Mouse (Mus musculus): ENCODE results near the gene BC048562. TPM values are rescaled to one million over a fixed set of nuclear protein-coding genes. Genes with fewer than 3 reads are reported as not detected.

BC048562 gene
- not detected for polyA plus RNA-seq (2017; shearing (Covaris generic))

DNA sequence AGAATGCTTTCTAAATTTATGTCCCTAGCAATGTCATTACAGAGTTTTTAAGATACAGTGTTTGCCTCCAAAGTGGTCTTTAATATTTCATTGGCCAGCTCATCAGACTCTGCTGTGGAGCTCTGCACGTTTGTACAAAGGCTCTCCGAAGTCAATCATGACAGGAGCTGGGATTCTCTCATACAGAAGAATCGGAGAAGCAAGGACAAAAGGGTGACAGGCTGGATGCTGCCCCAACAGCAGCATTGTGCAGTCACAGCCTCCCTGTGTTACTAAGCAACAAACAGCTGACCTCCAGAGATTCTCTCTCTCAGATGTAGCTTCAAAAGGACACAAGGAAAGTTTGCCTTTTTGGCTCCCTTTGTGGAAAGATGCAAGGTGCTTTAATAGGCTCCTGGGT is at the start of gene BC048562:
BC048562 (plus strand) TSS at position 301 of the 400 bp plus-strand sequence.

DNA sequence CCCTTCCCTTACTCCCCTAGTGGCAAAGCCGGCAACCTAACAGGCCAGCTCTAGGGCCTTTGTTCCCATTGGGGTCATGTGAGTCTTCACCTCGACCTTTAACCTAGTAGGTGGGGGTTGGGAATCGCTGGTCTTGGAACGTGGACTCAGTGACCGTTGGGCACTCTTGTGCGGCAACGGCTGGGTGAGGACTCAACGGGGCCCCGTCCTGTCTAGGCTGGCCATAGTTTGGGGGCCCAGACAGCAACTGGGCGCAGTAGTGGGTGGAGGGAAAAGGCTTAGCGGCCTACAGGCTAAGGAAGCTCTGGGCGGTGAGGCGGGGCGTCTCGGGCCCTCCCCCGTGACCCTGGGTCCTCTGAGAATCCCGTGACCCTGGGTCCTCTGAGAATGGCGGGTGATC is 43.6 kb upstream of the BC048562 start, which contains the start of gene 1700102P08Rik:
1700102P08Rik (plus strand) TSS at position 130 of the 400 bp plus-strand sequence.

DNA sequence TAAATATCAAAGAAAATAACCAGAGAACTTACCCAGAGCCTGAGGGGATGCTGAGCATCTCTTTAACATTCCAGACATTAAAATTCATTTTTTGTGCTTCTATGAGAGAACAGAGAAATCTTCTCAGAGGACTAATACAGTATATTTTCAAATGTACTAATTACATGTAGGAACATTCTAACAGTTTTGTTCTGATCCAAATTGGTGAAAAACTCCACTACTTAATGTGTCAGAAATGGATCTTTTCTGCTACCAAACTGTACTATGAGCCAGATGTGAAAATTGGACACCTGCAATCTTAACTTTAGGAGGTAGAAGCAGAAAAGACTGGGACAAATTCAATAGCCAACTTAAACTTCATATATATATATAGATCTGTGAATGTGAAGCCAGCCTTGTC is 7.9 kb upstream of the BC048562 start, which contains the start of gene Ccdc36:
Ccdc36 (minus strand) TSS at position 101 of the 400 bp plus-strand sequence.

DNA sequence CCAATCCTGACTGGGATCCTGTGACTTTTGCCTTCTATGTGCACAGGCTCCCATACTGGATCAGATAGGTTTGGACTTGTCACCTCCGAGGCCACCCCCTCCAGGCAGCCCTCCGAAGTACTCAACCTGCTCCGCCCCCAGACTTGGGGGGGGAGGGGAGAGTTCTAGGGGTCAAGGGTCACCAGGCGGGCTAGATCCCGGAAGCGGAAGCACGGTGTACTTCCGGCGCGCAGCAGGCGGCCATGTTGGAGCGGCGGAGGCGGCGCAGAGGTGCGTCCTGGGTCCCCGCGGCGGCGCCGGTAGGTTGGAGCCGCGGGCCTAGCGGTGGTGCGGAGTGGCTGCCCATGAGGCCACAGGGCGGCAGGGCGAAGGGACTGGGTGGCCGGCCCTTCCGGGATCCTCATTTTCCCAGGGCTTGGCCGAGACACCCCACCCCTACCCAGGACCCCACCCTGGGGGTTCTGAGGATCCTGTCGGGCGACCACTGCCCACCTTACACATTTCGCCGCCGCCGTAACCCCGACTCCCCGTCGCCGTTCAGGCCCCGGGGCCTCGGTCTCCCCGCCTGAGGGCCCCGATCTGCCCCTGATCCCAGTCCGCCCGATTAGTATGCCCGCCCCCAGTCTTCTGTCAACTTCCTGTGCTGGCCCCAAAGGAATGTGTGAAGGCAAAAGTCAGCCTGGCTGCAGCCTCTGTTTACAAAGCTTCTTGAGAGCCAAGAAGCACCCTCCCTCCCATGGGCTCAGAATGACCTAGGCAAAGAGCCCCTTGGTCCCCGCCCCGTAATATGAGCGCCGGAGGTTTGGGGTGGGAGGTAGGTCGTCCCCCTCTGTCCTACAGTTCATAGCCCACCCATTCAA is 24.3 kb downstream of the BC048562 start, which contains the start of gene Ccdc71:
Ccdc71 (plus strand) TSS at position 209 of the 860 bp plus-strand sequence.

DNA sequence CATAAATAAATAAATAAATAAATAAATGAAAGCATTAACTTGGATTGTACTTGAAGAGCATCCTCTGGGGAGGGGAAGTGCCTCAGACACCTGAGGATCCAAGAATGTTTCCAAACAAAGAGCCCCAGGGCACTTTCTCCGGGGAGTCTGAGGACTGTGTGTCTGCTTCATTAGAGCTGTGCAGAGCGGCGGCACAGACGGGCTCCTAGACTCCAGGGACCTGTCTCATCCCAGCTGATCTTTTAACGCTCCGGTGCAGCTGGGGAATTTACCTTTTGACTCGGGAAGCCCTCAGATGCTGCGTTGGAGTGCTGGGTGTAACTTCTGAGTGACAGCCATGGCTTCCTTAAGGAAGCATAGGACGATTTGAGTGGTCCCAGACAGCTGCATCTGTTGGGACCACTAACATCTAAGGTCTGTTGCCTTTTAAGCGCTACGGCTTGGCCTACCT is 24.9 kb downstream of the BC048562 start, which contains the start of gene Klhdc8b:
Klhdc8b (minus strand) TSS at position 401 of the 451 bp plus-strand sequence.

DNA sequence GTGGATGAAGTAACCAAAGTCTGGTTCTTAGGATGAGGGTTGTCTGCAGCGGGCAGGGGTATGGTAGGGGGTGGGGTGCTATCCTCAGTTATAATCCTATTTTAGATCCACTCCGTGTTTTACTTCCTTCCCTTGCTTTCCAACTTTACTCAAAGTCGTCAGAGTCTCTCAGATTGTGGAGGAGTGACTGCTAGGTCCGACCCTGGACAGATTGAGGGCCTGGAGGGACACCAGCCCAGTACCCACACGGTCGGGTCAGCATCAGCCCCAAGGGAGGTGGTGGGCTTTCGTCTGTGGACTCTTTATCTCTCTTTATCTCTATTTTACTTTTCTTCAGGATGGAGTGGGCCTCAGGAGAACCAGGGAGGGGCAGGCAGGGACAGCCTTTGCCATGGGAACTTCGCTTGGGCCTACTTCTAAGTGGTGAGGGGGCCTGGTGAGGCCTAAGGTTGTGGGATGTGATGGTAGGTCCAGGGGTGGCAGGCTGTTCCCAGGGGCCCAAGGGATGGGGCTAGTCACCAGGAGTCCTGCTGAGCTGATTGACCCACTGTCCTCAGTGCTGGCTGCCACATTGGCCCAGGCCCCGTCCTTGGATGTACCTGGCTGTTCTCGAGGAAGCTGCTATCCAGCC is 43.6 kb downstream of the BC048562 start, which contains the start of gene Lamb2:
Lamb2 (plus strand) TSS at position 16 of the 631 bp plus-strand sequence.

DNA sequence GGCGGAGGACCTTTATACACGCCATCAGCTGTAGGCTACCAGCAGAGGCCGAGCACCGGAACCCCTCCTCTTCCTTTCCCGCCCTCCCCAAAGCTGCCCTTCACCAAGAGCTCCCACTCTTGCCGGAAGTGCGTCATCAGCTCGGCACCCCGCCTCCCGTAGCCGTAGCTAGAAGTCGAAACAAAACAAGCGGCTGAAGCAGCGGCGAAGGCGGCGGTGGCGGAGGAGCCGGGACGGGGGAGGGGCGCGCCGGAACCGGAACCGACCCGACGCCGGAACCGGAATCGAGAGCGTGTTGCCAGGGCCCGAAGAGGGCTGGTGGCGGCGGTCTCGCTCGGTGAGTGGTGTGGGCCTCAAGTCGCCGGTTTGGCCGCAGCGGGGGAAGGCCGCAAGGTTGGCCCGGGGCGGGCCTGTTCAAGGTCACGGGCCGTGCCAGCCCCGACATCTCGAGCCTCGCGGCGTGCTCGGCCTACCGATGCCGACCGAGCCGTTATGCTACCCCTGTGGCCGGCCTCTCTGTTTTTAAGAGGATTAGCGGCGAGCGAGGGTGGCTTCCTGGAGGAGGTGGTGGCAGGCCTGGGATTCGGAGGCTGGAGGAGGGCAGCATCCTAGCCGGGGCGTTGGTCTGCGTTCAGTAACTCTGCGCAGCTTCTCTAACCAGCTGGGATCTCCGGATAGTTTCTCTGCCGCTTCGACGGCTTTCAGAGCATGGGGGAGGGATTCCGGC is 54.4 kb downstream of the BC048562 start, which contains the start of gene Usp19:
Usp19 (plus strand) TSS at position 44 of the 727 bp plus-strand sequence.

Other genes starting within 250 kb of the BC048562 start
- gene Bsn, start 246.1 kb upstream of the BC048562 start, polyA plus RNA-seq (2017; shearing (Covaris generic)), result 0.63 TPM
- gene Dag1, start 172.5 kb upstream of the BC048562 start, polyA plus RNA-seq (2017; shearing (Covaris generic)), result 9.2 TPM
- 3.9 TPM for gene Nicn1, start 146.1 kb upstream of the BC048562 start, polyA plus RNA-seq (2017; shearing (Covaris generic))
- gene Amt, start 139.6 kb upstream of the BC048562 start, polyA plus RNA-seq (2017; shearing (Covaris generic)), result 0.63 TPM
- gene Rhoa, start 130.4 kb upstream of the BC048562 start, polyA plus RNA-seq (2017; shearing (Covaris generic)), result 397 TPM
- 18.0 TPM for gene Tcta, start 130.3 kb upstream of the BC048562 start, polyA plus RNA-seq (2017; shearing (Covaris generic))
- 707 TPM for gene Gpx1, start 97.6 kb upstream of the BC048562 start, polyA plus RNA-seq (2017; shearing (Covaris generic))
- gene Usp4, start 88.6 kb upstream of the BC048562 start, polyA plus RNA-seq (2017; shearing (Covaris generic)), result 171 TPM
- 2.0 TPM for gene 1700102P08Rik, start 43.7 kb upstream of the BC048562 start, polyA plus RNA-seq (2017; shearing (Covaris generic))
- gene Ccdc36, start 8.0 kb upstream of the BC048562 start, polyA plus RNA-seq (2017; shearing (Covaris generic)), result not detected
- 56.3 TPM for gene Ccdc71, start 24.0 kb downstream of the BC048562 start, polyA plus RNA-seq (2017; shearing (Covaris generic))
- 5.8 TPM for gene Klhdc8b, start 25.1 kb downstream of the BC048562 start, polyA plus RNA-seq (2017; shearing (Covaris generic))
- gene Lamb2, start 43.3 kb downstream of the BC048562 start, polyA plus RNA-seq (2017; shearing (Covaris generic)), result 0.44 TPM
- 185 TPM for gene Usp19, start 54.1 kb downstream of the BC048562 start, polyA plus RNA-seq (2017; shearing (Covaris generic))
- gene Qars, start 71.2 kb downstream of the BC048562 start, polyA plus RNA-seq (2017; shearing (Covaris generic)), result 106 TPM
- 160 TPM for gene Qrich1, start 80.3 kb downstream of the BC048562 start, polyA plus RNA-seq (2017; shearing (Covaris generic))
- gene Impdh2, start 123.8 kb downstream of the BC048562 start, polyA plus RNA-seq (2017; shearing (Covaris generic)), result 107 TPM
- 73.7 TPM for gene Ndufaf3, start 131.0 kb downstream of the BC048562 start, polyA plus RNA-seq (2017; shearing (Covaris generic))
- 150 TPM for gene Dalrd3, start 133.4 kb downstream of the BC048562 start, polyA plus RNA-seq (2017; shearing (Covaris generic))
- 105 TPM for gene Wdr6, start 142.3 kb downstream of the BC048562 start, polyA plus RNA-seq (2017; shearing (Covaris generic))
- gene P4htm, start 161.2 kb downstream of the BC048562 start, polyA plus RNA-seq (2017; shearing (Covaris generic)), result 21.6 TPM
- gene Arih2, start 212.9 kb downstream of the BC048562 start, polyA plus RNA-seq (2017; shearing (Covaris generic)), result 96.5 TPM
- 55.1 TPM for gene Slc25a20, start 225.6 kb downstream of the BC048562 start, polyA plus RNA-seq (2017; shearing (Covaris generic))

All from inflammation-experienced regulatory T-cells, adult 16 weeks (primary cell).